Mouse (Mus musculus): ENCODE measurements around the gene Klre1. TPM values are rescaled to one million over a fixed set of nuclear protein-coding genes. Genes with fewer than 3 reads are reported as not detected.

Klre1 gene
- 0.08 and 0.22 TPM in 2 replicates for polyA plus RNA-seq (2012; rRNA removed)

DNA sequence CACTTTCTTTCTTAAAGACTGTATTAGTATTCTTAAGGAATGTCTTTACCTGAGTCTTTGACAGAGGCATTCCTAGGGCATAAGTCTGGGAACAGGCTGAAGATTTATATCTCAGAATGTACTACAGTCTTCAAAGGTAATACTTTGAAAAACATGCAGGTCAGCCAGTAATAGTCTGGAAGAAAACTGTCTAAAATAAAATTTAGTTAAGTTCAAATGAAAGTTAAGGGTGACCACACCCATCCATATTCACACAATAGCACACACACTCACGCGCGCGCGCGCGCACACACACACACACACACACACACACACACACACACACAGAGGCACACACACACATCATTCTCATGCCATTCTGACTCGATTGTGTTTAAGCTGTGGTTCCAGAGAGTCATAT, at the start of gene Klre1:
Klre1 (plus strand) TSS at position 301 of the 400 bp plus-strand sequence.

DNA sequence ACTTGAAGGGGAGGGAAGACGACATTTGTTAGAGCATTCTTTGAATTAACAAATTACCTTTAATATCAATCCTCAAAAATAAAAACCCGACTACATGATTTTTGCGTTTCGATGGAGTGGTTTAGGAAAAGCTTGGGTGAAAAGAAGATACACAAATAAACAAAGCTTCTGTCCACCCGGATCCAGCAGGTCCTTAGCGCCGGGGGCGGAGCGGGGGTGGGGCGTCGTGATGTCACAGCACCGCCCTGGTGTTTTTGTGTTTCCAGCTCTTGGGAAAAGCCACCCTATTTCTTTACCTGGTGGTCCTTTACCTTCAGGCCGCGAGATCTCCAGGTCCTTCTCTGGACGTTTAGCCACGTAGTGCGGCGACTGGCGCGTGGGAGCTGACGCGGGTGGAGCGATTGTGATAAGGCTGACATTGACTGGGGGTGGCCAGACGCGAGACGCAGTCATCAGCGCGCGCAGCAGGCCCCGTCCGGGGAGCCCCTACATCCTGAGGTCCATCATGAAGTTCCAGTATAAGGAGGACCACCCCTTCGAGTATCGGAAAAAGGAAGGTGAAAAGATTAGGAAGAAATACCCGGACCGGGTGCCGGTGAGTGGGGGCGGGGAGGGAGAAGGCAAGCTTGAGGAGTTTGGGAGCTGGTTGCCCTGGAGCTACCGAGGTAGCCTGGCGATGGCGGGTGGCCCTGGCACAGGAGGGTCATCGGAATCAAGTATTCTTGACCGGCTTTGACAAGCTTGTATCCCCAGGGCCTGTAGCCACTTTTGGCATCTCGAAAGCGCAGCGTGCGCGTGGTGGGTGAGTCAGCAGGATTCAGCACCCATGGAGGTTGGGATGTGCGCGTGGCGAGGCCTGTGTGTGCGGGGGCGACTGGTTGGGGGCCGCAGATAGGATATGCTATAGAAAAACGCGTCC, 44.5 kb upstream of the Klre1 start, which contains the start of gene Gabarapl1:
Gabarapl1 (plus strand) TSS at position 219 of the 919 bp plus-strand sequence.

DNA sequence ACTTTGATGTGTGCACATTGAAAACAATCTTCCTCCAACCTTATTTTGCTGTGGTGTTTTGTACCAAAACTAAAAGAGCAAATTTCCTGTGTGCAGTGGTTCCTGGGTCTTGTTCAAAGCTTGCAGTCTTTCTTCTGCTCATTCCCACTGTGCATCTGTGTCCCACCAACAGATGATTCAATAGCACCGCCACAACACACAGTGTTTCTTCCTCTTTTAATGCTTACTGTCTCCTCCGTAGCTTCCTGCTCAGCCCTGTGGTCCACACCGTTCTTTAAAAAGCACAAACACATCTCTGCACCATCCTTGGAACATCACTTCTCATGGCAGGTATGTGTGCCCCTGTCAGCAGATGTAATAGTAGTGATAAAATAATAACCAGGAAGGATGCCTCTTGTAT, 13.8 kb downstream of the Klre1 start, which contains the start of gene Klrd1:
Klrd1 (plus strand) TSS at position 275 of the 400 bp plus-strand sequence.

DNA sequence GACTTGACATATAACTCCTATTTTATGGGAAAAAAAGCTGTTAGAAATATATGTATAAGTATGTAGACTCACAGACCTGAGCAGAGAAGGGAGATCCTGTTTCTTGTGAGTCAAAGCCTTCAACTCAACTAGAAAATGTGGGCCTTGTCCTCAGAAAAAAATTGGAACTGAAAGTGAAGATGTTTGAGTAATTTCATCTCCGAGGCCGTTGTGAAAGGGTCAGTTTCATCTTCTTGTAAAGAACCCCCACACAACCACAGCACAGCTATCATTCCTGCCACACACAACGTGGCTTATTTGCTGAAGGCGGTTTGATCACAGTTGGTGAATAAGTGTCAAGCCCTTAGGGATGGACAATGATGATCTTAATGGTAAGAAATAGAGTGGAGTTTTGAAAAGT, 46.0 kb downstream of the Klre1 start, which contains the start of gene Klrk1:
Klrk1 (minus strand) TSS at position 130 of the 400 bp plus-strand sequence.

Other genes starting within 250 kb of the Klre1 start
- not detected in 2 replicates for gene 4922502D21Rik, start 246.1 kb upstream of the Klre1 start, polyA plus RNA-seq (2012; rRNA removed)
- gene Clec12a, start 235.2 kb upstream of the Klre1 start, polyA plus RNA-seq (2012; rRNA removed) = 1.0 and 1.2 TPM in 2 replicates
- gene Clec12b, start 192.0 kb upstream of the Klre1 start, polyA plus RNA-seq (2012; rRNA removed) = 0.10 and 0.16 TPM in 2 replicates
- gene Clec1b, start 180.6 kb upstream of the Klre1 start, polyA plus RNA-seq (2012; rRNA removed) = 0.19 and 0.28 TPM in 2 replicates
- gene Clec9a, start 169.0 kb upstream of the Klre1 start, polyA plus RNA-seq (2012; rRNA removed) = 0.79 and 0.98 TPM in 2 replicates
- gene Clec1a, start 125.9 kb upstream of the Klre1 start, polyA plus RNA-seq (2012; rRNA removed) = 4.2 and 6.7 TPM in 2 replicates
- 0.03 and 0.25 TPM in 2 replicates for gene Olr1, start 70.7 kb upstream of the Klre1 start, polyA plus RNA-seq (2012; rRNA removed)
- gene Tmem52b, start 65.3 kb upstream of the Klre1 start, polyA plus RNA-seq (2012; rRNA removed) = not detected in 2 replicates
- gene Gabarapl1, start 44.7 kb upstream of the Klre1 start, polyA plus RNA-seq (2012; rRNA removed) = 88.1 and 93.4 TPM in 2 replicates
- not detected in 2 replicates for gene Klrd1, start 13.9 kb downstream of the Klre1 start, polyA plus RNA-seq (2012; rRNA removed)
- 0.06 TPM in 2 replicates for gene Klrk1, start 46.0 kb downstream of the Klre1 start, polyA plus RNA-seq (2012; rRNA removed)
- not detected in 2 replicates for gene Klrc3, start 65.4 kb downstream of the Klre1 start, polyA plus RNA-seq (2012; rRNA removed)
- not detected in 2 replicates for gene Klrc2, start 82.8 kb downstream of the Klre1 start, polyA plus RNA-seq (2012; rRNA removed)
- 0.24 TPM in 1 of 2 replicates, not detected in the other for gene Klrc1, start 101.1 kb downstream of the Klre1 start, polyA plus RNA-seq (2012; rRNA removed)
- gene Klri1, start 139.2 kb downstream of the Klre1 start, polyA plus RNA-seq (2012; rRNA removed) = not detected in 2 replicates
- gene Klri2, start 162.6 kb downstream of the Klre1 start, polyA plus RNA-seq (2012; rRNA removed) = not detected in 2 replicates
- not detected in 2 replicates for gene Gm156, start 206.4 kb downstream of the Klre1 start, polyA plus RNA-seq (2012; rRNA removed)